Mouse (Mus musculus): Measurements from ENCODE around the gene Tspan5.

The Tspan5 gene

DNA sequence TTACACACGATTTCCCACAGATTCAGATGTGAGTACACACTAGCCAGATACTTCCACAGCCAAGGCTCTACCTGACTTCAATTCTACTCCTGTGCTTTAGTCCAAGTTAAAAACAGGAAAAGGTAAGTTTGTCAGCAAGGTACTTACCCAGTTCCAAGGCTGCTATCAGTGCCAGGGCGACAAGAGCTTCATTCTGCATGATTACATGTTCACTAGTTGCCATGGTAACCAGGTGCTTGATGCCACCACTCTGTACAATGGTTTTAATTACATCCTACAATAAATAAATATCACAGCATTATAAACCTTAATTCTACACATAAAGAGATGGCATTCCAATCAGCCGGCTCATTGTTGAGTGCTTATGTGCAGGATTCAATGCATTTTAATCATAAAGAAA lies 203.5 kb downstream of the Tspan5 start:
- DNase-seq (ENCODE audit: low read depth) = no peak

DNA sequence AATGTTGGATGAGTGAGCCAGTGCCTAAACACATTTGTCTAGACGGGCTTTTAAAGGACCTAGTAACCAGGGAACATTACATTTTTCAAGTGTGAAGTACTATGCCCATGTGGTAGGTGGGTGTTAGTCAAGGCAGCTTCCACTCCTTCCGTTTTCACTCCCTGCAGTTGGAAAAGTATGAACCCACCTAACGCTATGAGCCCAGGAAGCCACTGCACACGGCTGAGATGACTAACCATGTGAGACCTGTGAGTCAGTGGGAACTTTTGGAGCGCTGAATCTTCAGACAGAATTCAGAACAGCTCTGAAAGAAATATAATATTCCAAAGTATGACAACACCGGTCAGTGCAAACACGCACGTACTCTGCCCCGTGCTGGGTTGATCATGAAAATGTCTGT lies 207.1 kb downstream of the Tspan5 start:
- no peak for DNase-seq (ENCODE audit: low read depth)

DNA sequence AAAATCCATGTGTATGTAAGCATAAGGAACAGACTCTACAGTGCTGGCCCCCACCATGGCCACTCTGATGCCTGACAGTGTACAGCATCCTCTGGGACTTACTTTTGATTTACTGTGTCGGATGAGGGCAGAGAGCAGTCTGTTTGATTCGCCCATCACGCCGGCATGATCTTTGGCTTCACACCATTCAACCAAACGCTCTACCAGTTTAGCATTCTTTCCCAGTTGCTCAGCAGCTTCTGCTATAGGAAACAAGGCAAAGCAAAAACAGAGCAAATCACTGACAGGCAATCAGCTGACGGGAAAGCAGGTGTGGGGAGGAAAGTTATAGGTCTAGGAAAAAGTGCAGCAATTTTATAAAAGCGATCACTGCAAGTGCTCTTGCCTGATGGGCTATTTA lies 213.2 kb downstream of the Tspan5 start:
- DNase-seq (ENCODE audit: low read depth) = no peak
